Mouse (Mus musculus) limb, embryonic 10.5 days (tissue): ENCODE measurements around the gene Btrc. TPM values are rescaled to one million over a fixed set of nuclear protein-coding genes. Genes with fewer than 3 reads are reported as not detected.
"Not testable (repeated sequence)": the region's sequence is repeated elsewhere in the genome, so short reads cannot be mapped to it uniquely, and the experiment has no call there.

Experiments used
- DNase-seq: peaks from one replicate; pipeline ENCODE4 v3.0.0-alpha.2; 2017; ENCODE audit warnings: low spot score
- H3K27ac ChIP-seq: fragments of 300-500 bp; sonication (generic); 2 replicates; pipeline ENCODE4 v1.5.1; 2016; ENCODE audit warnings: mild to moderate bottlenecking
- H3K27me3 ChIP-seq: fragments of 300-500 bp; sonication (generic); 2 replicates; pipeline ENCODE4 v1.6.1; 2016; ENCODE audit warnings: low read depth, mild to moderate bottlenecking; ENCODE audit not compliant: poor library complexity, severe bottlenecking
- H3K36me3 ChIP-seq: fragments of 300-500 bp; sonication (generic); 2 replicates; pipeline ENCODE4 v1.6.1; 2016; ENCODE audit warnings: mild to moderate bottlenecking, moderate library complexity
- H3K4me1 ChIP-seq: fragments of 300-500 bp; sonication (generic); 2 replicates; pipeline ENCODE4 v1.6.1; 2016
- H3K4me3 ChIP-seq: fragments of 300-500 bp; sonication (generic); 2 replicates; pipeline ENCODE4 v1.5.1; 2016; ENCODE audit warnings: mild to moderate bottlenecking, moderate library complexity
- H3K9me3 ChIP-seq: fragments of 300-500 bp; sonication (generic); replicated peaks from 2 replicates; pipeline ENCODE4 v1.6.1; 2016; ENCODE audit warnings: mild to moderate bottlenecking
- WGBS: fragments of 180-500 bp; shearing (Covaris S2); methylation state at CpG from one replicate; pipeline ENCODE4 v1.1.7; 2016; 5-methylcytosine and 5-hydroxymethylcytosine counted together
- polyA plus RNA-seq: library from polyadenylated mRNA; unstranded; fragments of >200 nt; fragmentation: Nextera tagmentation; extraction: Ambion mirVana; gene quantifications from 2 replicates; pipeline ENCODE4 v1.2.1, GENCODE M21; 2016

The Btrc gene
- polyA plus RNA-seq, 1 experiment from 2014 or later: 53.4 TPM

- H3K27me3 ChIP-seq: no peaks in the 10 kb centered on the region
- H3K36me3 ChIP-seq: peaks cover 17% of the 10 kb centered on the region
- no peaks in the 10 kb centered on the region for H3K9me3 ChIP-seq
- DNase-seq: no peak
- H3K4me3 ChIP-seq: peak overlapping the region; percentile 83
- H3K27ac ChIP-seq: peak overlapping the region; percentile 92
- under 1% methylated on average over 20 of the region's 20 CpGs for WGBS
- peaks cover 18% of the 10 kb centered on the region for H3K4me1 ChIP-seq
These were observed 428 bp downstream of the Btrc start for GRCm38 (mm10) chr19:45363933-45364391.

- WGBS: 92% methylated on average over 7 of the region's 7 CpGs
- H3K4me1 ChIP-seq: peaks cover 18% of the 10 kb centered on the region
- no peak overlapping the region for H3K27ac ChIP-seq
- DNase-seq: no peak
- no peaks in the 10 kb centered on the region for H3K9me3 ChIP-seq
- no peak overlapping the region for H3K4me3 ChIP-seq
- H3K27me3 ChIP-seq: no peaks in the 10 kb centered on the region
- peaks cover 18% of the 10 kb centered on the region for H3K36me3 ChIP-seq
These were observed 3.1 kb downstream of the Btrc start for GRCm38 (mm10) chr19:45366651-45367050.

- not testable (repeated sequence) for H3K4me3 ChIP-seq, H3K27me3 ChIP-seq, H3K27ac ChIP-seq, H3K9me3 ChIP-seq, DNase-seq, H3K4me1 ChIP-seq
- peaks cover 40% of the 10 kb centered on the region for H3K36me3 ChIP-seq
- WGBS: 96% methylated on average over 10 of the region's 10 CpGs
These were observed 21.3 kb downstream of the Btrc start for GRCm38 (mm10) chr19:45384815-45385214.

- Histone ChIP-seq H3K36me3 (peaks cover 26% of the 10 kb centered on the region), H3K27ac (no peak overlapping the region), H3K4me3 (no peak overlapping the region), H3K4me1 (no peaks in the 10 kb centered on the region), H3K9me3 (no peaks in the 10 kb centered on the region), H3K27me3 (no peaks in the 10 kb centered on the region)
- no peak for DNase-seq
- 87% methylated on average over 6 of the region's 6 CpGs for WGBS
These were observed 25.0 kb downstream of the Btrc start for GRCm38 (mm10) chr19:45388551-45388950.

GRCm38 (mm10) chr19:45394078-45394477 lies 30.5 kb downstream of the Btrc start:
- H3K36me3 ChIP-seq: peaks cover 5% of the 10 kb centered on the region; the same call in 1 of the 2 replicates
- H3K27me3 ChIP-seq: no peaks in the 10 kb centered on the region
- H3K9me3 ChIP-seq: no peaks in the 10 kb centered on the region
- H3K4me3 ChIP-seq: no peak overlapping the region
- H3K4me1 ChIP-seq: no peaks in the 10 kb centered on the region
- WGBS: 84% methylated on average over 7 of the region's 7 CpGs
- no peak overlapping the region for H3K27ac ChIP-seq
- no peak for DNase-seq

- H3K4me1 ChIP-seq: no peaks in the 10 kb centered on the region
- no peaks in the 10 kb centered on the region for H3K9me3 ChIP-seq
- no peaks in the 10 kb centered on the region for H3K27me3 ChIP-seq
- no peak overlapping the region for H3K4me3 ChIP-seq
- no peak for DNase-seq
- H3K36me3 ChIP-seq: no peaks in the 10 kb centered on the region
- 61% methylated on average over 2 of the region's 2 CpGs for WGBS
- H3K27ac ChIP-seq: no peak overlapping the region
These were observed 47.5 kb downstream of the Btrc start for GRCm38 (mm10) chr19:45411000-45411399.

GRCm38 (mm10) chr19:45412694-45413093 lies 49.2 kb downstream of the Btrc start:
- no peak overlapping the region for H3K27ac ChIP-seq
- DNase-seq: no peak
- no peaks in the 10 kb centered on the region for H3K4me1 ChIP-seq
- no peaks in the 10 kb centered on the region for H3K27me3 ChIP-seq
- no peak overlapping the region for H3K4me3 ChIP-seq
- H3K9me3 ChIP-seq: no peaks in the 10 kb centered on the region
- 90% methylated on average over 3 of the region's 3 CpGs for WGBS
- no peaks in the 10 kb centered on the region for H3K36me3 ChIP-seq

GRCm38 (mm10) chr19:45413966-45414365 lies 50.4 kb downstream of the Btrc start:
- no peak overlapping the region for H3K4me3 ChIP-seq
- H3K27ac ChIP-seq: no peak overlapping the region
- WGBS: 82% methylated on average over 3 of the region's 3 CpGs
- no peak for DNase-seq
- H3K36me3 ChIP-seq: no peaks in the 10 kb centered on the region
- H3K27me3 ChIP-seq: no peaks in the 10 kb centered on the region
- H3K4me1 ChIP-seq: no peaks in the 10 kb centered on the region
- H3K9me3 ChIP-seq: no peaks in the 10 kb centered on the region

- H3K36me3 ChIP-seq: no peaks in the 10 kb centered on the region
- peaks cover 19% of the 10 kb centered on the region for H3K4me1 ChIP-seq
- H3K4me3 ChIP-seq: no peak overlapping the region
- no peaks in the 10 kb centered on the region for H3K9me3 ChIP-seq
- H3K27ac ChIP-seq: no peak overlapping the region
- DNase-seq: no peak
- H3K27me3 ChIP-seq: no peaks in the 10 kb centered on the region
These were observed 54.1 kb downstream of the Btrc start for GRCm38 (mm10) chr19:45417601-45418000.

- Histone ChIP-seq H3K4me3 (no peak overlapping the region), H3K4me1 (peaks cover 25% of the 10 kb centered on the region), H3K27me3 (no peaks in the 10 kb centered on the region), H3K27ac (no peak overlapping the region), H3K9me3 (no peaks in the 10 kb centered on the region), H3K36me3 (peaks cover 14% of the 10 kb centered on the region)
- WGBS: 39% methylated on average over 7 of the region's 7 CpGs
- peak; percentile 35 for DNase-seq
These were observed 58.7 kb downstream of the Btrc start for GRCm38 (mm10) chr19:45422276-45422675.

- DNase-seq: no peak
- H3K4me1 ChIP-seq: peaks cover under 1% of the 10 kb centered on the region
These were observed 64.6 kb downstream of the Btrc start for GRCm38 (mm10) chr19:45428146-45428545.

GRCm38 (mm10) chr19:45430971-45431633 lies 67.6 kb downstream of the Btrc start:
- 82% methylated on average over 6 of the region's 6 CpGs for WGBS
- no peak for DNase-seq
- Histone ChIP-seq H3K9me3 (no peaks in the 10 kb centered on the region), H3K36me3 (no peaks in the 10 kb centered on the region), H3K27me3 (no peaks in the 10 kb centered on the region), H3K4me3 (no peak overlapping the region), H3K4me1 (no peaks in the 10 kb centered on the region), H3K27ac (no peak overlapping the region)

More at GRCm38 (mm10) chr19:45428146-45428545, 64.6 kb downstream of the Btrc start:
- Histone ChIP-seq H3K9me3 (no peaks in the 10 kb centered on the region), H3K36me3 (peaks cover 12% of the 10 kb centered on the region), H3K4me3 (no peak overlapping the region), H3K27me3 (no peaks in the 10 kb centered on the region), H3K27ac (no peak overlapping the region)
- 84% methylated on average over 4 of the region's 4 CpGs for WGBS

- no peak overlapping the region for H3K27ac ChIP-seq
- H3K4me3 ChIP-seq: no peak overlapping the region
- no peaks in the 10 kb centered on the region for H3K4me1 ChIP-seq
- no peak for DNase-seq
- no peaks in the 10 kb centered on the region for H3K27me3 ChIP-seq
- H3K9me3 ChIP-seq: no peaks in the 10 kb centered on the region
- H3K36me3 ChIP-seq: no peaks in the 10 kb centered on the region
- WGBS: 82% methylated on average over 3 of the region's 3 CpGs
These were observed 68.8 kb downstream of the Btrc start for GRCm38 (mm10) chr19:45432351-45432750.

- peak; percentile 58 for DNase-seq
These were observed 72.5 kb downstream of the Btrc start for GRCm38 (mm10) chr19:45436019-45436418.

More at GRCm38 (mm10) chr19:45436019-45436418, 72.5 kb downstream of the Btrc start:
- H3K9me3 ChIP-seq, H3K4me1 ChIP-seq, H3K27ac ChIP-seq, H3K27me3 ChIP-seq, H3K36me3 ChIP-seq, H3K4me3 ChIP-seq: not testable (repeated sequence)
